Mouse (Mus musculus) gastrocnemius, adult 8-10 months (tissue): ENCODE data around the gene Tor1a. TPM values are rescaled to one million over a fixed set of nuclear protein-coding genes. Genes with fewer than 3 reads are reported as not detected.
"Not testable (repeated sequence)": the region's sequence is repeated elsewhere in the genome, so short reads cannot be mapped to it uniquely, and the experiment has no call there.

Source experiments
- DNase-seq, 2 experiments: peaks; one replicate each; pipeline ENCODE4 v3.0.0; 2022; ENCODE audit warnings: low spot score in 2 of 2
- total RNA-seq, 4 experiments: library from RNA; stranded (reverse); gene quantifications; 2 replicates each; pipeline ENCODE4 v1.2.4; 2022

Gene Tor1a
- total RNA-seq, 4 experiments from 2014 or later, result 4.3 to 5.6 (median 4.6) TPM

DNA sequence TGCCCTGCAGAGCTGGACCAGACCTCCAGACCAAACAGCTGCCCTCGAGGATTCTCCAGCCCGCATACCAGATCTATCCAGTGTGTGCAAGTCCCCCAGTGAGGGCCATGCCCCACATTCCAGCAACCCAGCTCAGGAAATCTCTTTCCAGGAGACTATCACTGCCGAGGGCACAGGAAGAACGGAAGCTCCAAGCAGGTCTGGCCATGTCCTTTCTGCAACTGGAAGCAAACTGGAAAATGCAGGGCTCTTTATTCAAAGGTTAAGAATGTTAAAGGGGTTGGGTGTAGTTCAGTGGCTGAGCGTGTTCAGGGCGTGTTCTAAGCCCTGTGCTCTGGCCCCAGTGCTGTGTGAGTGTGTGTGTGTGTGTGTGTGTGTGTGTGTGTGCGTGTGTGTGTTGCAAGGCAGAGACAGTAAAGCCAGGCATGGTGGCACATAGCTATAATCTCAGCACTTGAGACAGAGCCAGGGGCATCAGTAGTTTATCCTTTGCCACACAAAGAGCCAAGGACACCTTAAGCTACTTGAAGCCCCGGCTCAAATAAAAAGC, 48.9 kb downstream of the Tor1a start:
- DNase-seq, result no peak

DNA sequence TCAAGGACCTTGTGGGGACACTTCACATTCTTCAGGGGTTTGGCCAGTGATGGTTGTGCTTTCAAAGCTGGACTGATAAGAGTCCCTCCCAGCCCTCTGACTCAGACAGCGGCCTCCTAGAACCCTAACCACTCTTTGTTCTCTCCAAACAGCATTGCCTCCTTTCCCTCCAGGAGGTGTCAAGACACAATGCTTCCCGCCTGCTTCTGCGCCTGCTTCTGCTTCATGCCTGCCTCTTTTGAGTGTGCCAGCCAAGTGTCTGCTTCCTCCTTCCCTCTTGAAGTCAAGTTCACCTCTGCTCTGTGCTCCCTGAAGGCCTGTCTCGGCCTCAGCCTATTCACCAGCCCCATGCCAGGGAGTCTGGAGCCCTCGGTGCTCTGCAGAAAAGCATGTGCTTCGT, 49.6 kb downstream of the Tor1a start:
- DNase-seq, result no peak

GRCm38 (mm10) chr2:30917649-30918048, 50.1 kb downstream of the Tor1a start:
- no peak for DNase-seq

GRCm38 (mm10) chr2:30915933-30916332, 51.8 kb downstream of the Tor1a start:
- DNase-seq, result not testable (repeated sequence)

GRCm38 (mm10) chr2:30915376-30915775, 52.4 kb downstream of the Tor1a start:
- no peak for DNase-seq

- no peak for DNase-seq
These were observed 52.9 kb downstream of the Tor1a start for GRCm38 (mm10) chr2:30914836-30915235.

DNA sequence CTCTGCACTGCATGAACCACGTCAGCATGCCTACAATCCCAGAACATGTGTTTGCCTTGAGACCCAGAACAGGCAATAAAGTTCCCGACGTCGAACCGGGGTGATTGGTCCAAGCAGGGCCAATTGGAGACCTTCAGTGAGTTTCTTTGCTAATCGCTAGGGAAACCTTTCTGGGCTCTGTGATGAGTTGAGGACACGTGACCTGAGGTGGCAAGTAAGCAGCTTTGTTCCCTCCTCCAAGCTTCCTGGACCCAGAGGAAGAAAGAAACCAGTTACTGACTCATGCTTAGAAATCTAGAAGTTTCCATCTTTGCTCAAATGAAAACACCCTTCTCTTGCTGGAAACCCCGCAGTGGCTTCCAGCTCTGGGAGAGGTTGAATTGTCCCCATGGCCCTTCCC, 54.7 kb downstream of the Tor1a start:
- no peak for DNase-seq

GRCm38 (mm10) chr2:30912291-30912773, 55.4 kb downstream of the Tor1a start:
- DNase-seq, result peak; percentile 57 to 68

Other genes with a start within 250 kb of the Tor1a start
- gene 1700001O22Rik, start 164.3 kb downstream of the Tor1a start, total RNA-seq, result 10 to 100 TPM in 2 of 4 experiments, 1 to 10 TPM in 1, under 1 TPM in 1; 0.80 to 25.5 (median 10.2) TPM
- 10 to 100 TPM in 3 of 4 experiments, 1 to 10 TPM in 1; 9.7 to 14.5 (median 13.3) TPM for gene Ntmt1, start 160.1 kb downstream of the Tor1a start, total RNA-seq
- gene Asb6, start 137.6 kb downstream of the Tor1a start, total RNA-seq, result 1 to 10 TPM; 6.3 to 7.9 (median 7.2) TPM
- gene Prrx2, start 133.0 kb downstream of the Tor1a start, total RNA-seq, result 1 to 10 TPM in 1 of 4 experiments, under 1 TPM in 3; 0.65 to 2.0 (median 0.78) TPM
- gene Ptges, start 38.1 kb downstream of the Tor1a start, total RNA-seq, result 1 to 10 TPM; 2.2 to 2.7 (median 2.4) TPM
- 10 to 100 TPM; 21.9 to 27.4 (median 25.8) TPM for gene Tor1b, start 15.0 kb downstream of the Tor1a start, total RNA-seq
- gene BC005624, start 14.3 kb upstream of the Tor1a start, total RNA-seq, result 10 to 100 TPM; 26.3 to 31.6 (median 28.2) TPM
- gene Usp20, start 14.3 kb upstream of the Tor1a start, total RNA-seq, result 10 to 100 TPM in 3 of 4 experiments, 1 to 10 TPM in 1; 9.3 to 16.2 (median 12.0) TPM
- 1 to 10 TPM; 4.1 to 10.0 (median 7.6) TPM for gene Fnbp1, start 174.1 kb upstream of the Tor1a start, total RNA-seq
- 10 to 100 TPM; 23.1 to 26.2 (median 24.2) TPM for gene Gpr107, start 184.4 kb upstream of the Tor1a start, total RNA-seq